Mouse (Mus musculus): Measurements from ENCODE around the gene Flrt1. TPM values are rescaled to one million over a fixed set of nuclear protein-coding genes. Genes with fewer than 3 reads are reported as not detected.
A peak's percentile ranks its signal among the peaks of the same experiment; 100 is the strongest.

Gene Flrt1
- polyA plus RNA-seq, 1 experiment from 2014 or later = 5.0 TPM

DNA sequence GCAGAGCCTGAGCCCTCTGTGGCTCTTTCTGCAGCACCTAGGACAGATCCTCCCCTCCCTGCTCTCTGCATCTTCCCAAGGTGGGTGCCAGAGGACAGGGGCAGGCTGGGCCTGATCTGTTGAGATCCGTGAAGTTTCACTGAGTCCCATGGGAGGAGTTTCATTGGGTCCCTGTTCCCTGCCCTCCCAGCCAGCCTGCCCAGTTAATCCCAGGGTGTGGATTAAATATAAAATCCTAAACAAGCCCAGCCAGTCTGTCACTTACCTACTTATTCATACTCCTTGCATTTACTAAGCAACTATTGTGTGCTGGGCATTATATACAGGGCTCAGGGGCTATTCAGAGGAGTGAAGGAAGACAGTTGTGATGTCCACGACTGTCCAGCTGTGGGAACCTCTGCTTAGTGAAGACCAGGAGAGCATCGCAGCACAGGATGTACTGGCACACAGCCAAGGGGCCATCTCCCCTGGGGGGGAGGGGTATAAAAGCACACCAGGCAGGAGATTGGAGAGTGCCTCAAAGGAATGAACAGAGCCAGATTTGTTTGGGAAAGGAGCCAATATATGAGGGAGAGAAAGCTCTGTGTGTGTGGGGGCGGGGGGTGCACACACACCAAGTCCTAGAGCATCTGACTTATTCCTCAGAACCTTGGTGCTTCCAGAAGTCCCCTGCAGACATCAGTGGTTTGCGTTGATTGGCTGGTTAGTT, 36.8 kb upstream of the Flrt1 start:
- no peaks in the 10 kb centered on the region for H3K9me3 ChIP-seq (replicated peaks)
- ATAC-seq (replicated peaks; ENCODE audit: low FRiP score) = no peak
- H3K36me3 ChIP-seq = no peaks in the 10 kb centered on the region
- no peak overlapping the region for H3K4me2 ChIP-seq
- peaks cover 64% of the 10 kb centered on the region for H3K4me1 ChIP-seq
- peaks cover 84% of the 10 kb centered on the region for H3K27me3 ChIP-seq
- 48% methylated on average over 5 of the region's 5 CpGs for WGBS
- H3K27ac ChIP-seq = no peak overlapping the region
- no peak overlapping the region for H3K9ac ChIP-seq
- no peak overlapping the region for H3K4me3 ChIP-seq (replicated peaks)

DNA sequence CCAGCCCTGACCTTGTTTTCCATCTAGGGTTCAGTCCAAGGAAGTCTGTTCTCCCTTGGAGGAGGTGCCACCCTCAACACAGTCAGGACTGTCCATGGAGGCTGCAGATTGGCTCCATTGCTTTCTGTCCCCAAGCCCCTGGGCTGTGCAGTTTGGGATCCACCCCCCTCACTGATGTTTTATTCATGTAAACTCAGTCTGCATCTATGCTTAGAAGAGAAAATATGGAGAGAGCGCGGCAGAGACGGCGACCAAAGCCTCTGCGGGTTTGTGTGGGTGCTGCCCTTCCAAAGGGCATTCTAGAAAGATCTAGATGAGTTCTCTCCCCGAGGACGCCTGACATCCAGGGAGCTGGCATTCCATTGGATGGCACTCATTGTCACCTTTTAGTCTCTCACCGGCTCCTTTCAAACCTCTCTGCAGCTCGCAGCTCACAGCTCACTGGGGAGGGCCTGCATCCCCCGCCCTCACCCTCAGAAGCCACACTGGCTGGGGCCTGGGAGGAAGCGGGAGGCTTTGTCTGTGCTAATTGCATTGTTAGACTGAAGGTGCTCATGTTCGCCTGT, 35.4 kb upstream of the Flrt1 start:
- H3K9ac ChIP-seq = no peak overlapping the region
- 65% methylated on average over 12 of the region's 12 CpGs for WGBS
- no peak for ATAC-seq (replicated peaks; ENCODE audit: low FRiP score)

DNA sequence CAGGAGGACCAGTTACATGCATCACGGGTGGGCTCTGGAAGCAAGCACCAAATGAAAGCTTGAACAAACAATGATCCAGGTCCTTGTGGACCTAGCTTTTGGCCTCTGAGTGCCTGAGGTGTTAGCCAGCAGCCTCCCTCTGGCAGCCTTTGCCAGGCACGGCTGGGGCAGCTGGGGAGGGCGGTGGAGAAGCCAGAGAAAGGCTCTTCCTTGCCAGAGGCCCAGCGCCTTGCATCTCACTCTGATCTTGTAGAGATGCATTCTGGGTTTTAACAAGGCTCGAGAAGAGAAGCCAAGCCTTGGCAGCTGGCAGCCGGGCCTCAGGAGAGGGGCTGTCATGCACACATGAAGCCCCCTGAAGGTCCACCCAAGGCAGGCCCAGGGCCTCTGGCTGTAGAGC, 34.8 kb upstream of the Flrt1 start:
- peaks cover 79% of the 10 kb centered on the region for H3K27me3 ChIP-seq
- no peak for ATAC-seq (replicated peaks; ENCODE audit: low FRiP score)
- H3K9me3 ChIP-seq (replicated peaks) = no peaks in the 10 kb centered on the region
- no peaks in the 10 kb centered on the region for H3K36me3 ChIP-seq
- no peak overlapping the region for H3K4me3 ChIP-seq (replicated peaks)
- WGBS = 73% methylated on average over 6 of the region's 6 CpGs
- H3K4me1 ChIP-seq = peaks cover 84% of the 10 kb centered on the region
- H3K27ac ChIP-seq = no peak overlapping the region
- H3K9ac ChIP-seq = no peak overlapping the region
- no peak overlapping the region for H3K4me2 ChIP-seq

More for the DNA sequence above, 35.4 kb upstream of the Flrt1 start:
- Histone ChIP-seq H3K4me3 (replicated peaks) (no peak overlapping the region), H3K27me3 (peaks cover 84% of the 10 kb centered on the region), H3K4me1 (peaks cover 79% of the 10 kb centered on the region), H3K9me3 (replicated peaks) (no peaks in the 10 kb centered on the region), H3K27ac (no peak overlapping the region), H3K4me2 (no peak overlapping the region), H3K36me3 (no peaks in the 10 kb centered on the region)

DNA sequence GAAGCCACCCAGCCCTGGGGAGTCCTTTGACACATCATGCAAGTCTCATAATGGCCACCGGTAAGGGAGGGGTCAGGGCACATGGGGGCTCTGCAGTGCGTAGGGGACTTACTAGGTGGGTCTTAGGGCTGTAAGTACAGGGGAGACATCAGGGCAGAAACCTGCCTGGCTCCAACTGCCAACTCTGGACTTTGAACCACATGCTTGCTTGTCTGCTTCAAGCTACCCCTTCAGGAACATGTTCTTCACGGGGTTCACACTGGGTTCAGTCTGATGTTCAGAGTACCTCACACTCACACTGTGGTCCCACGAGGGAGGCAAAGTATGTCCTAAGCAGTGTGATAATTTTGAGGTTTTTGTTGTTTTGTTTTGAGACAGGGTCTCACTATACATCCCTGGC, 33.8 kb upstream of the Flrt1 start:
- Histone ChIP-seq H3K36me3 (no peaks in the 10 kb centered on the region), H3K4me3 (replicated peaks) (no peak overlapping the region), H3K9ac (no peak overlapping the region), H3K9me3 (replicated peaks) (no peaks in the 10 kb centered on the region), H3K27ac (no peak overlapping the region), H3K4me1 (peaks cover 92% of the 10 kb centered on the region), H3K4me2 (no peak overlapping the region), H3K27me3 (peaks cover 77% of the 10 kb centered on the region)
- WGBS = 53% methylated on average over 4 of the region's 4 CpGs
- no peak for ATAC-seq (replicated peaks; ENCODE audit: low FRiP score)

DNA sequence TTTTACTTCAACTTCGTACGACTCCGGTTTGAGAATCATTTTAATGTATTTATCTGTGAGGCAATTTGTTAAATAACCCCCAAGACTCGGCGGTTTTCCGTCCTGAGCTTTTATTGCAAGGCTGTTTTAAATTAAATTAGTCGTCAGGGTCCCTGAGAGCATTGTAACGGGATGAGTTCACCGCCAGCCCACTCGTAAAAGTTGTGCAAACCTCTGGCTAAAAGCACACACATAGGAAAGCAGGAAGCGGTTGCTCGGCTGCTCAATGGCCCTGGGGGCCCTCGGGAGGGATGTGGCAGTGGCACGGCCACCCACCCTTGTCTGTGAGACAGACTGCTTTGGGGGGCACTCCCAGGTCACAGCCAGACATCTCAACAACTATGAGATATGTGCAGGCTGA, 32.8 kb upstream of the Flrt1 start:
- no peak overlapping the region for H3K4me2 ChIP-seq
- peaks cover 92% of the 10 kb centered on the region for H3K4me1 ChIP-seq
- 16% methylated on average over 14 of the region's 14 CpGs for WGBS
- 0 out of 2 replicates have a peak overlapping the region, but pooled peaks have one; percentile 94 for H3K27ac ChIP-seq
- H3K9me3 ChIP-seq (replicated peaks) = no peaks in the 10 kb centered on the region
- ATAC-seq (replicated peaks; ENCODE audit: low FRiP score) = no peak
- H3K4me3 ChIP-seq (replicated peaks) = no peak overlapping the region
- no peak overlapping the region for H3K9ac ChIP-seq
- H3K36me3 ChIP-seq = no peaks in the 10 kb centered on the region
- peaks cover 67% of the 10 kb centered on the region for H3K27me3 ChIP-seq

DNA sequence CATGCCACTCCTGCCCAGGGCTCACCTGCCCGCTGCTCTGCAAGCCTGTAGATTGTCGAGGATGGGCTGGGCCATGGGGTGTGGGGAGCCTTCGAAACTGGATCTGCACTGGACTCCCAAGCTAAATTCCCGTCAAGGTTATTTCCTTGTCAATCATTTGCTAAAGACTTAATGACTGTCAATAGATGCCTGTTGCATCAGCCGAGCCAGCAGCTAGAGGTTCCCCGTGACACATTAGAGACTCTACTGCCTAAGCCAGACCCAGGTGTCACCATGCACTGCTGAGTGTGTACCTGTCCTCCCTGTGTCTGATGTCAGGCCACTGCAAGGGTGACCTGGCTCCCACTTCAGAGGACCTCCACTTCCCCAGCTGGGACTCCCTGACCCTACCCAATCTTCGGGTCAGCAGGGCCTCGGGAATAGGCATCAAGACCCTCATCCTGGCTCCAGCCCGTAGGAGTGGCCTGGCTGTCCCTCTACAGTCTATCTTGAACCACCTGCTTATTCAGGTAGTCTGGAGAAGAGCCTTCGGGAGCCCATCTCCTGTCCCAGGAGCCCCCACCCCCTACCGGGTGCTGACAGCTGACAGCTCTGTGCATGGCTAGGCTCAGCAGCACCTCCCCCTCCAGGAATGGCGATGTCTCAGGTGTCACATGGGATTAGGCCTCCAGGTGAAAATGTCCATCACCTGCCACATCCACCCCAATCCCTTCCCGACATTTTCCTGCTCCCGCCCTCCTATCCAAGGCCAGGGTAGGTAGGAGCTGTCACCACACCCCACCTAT, 31.4 kb upstream of the Flrt1 start:
- peak; percentile 11; the same call in 1 of the 2 replicates for ATAC-seq (replicated peaks; ENCODE audit: low FRiP score)
- Histone ChIP-seq H3K4me3 (replicated peaks) (no peak overlapping the region), H3K36me3 (no peaks in the 10 kb centered on the region), H3K27ac (peak overlapping the region; percentile 94), H3K27me3 (peaks cover 70% of the 10 kb centered on the region), H3K4me1 (peaks cover 93% of the 10 kb centered on the region), H3K9me3 (replicated peaks) (no peaks in the 10 kb centered on the region), H3K9ac (0 out of 2 replicates have a peak overlapping the region, but pooled peaks have one; percentile 6), H3K4me2 (peak overlapping the region; percentile 32)
- 24% methylated on average over 14 of the region's 14 CpGs for WGBS

DNA sequence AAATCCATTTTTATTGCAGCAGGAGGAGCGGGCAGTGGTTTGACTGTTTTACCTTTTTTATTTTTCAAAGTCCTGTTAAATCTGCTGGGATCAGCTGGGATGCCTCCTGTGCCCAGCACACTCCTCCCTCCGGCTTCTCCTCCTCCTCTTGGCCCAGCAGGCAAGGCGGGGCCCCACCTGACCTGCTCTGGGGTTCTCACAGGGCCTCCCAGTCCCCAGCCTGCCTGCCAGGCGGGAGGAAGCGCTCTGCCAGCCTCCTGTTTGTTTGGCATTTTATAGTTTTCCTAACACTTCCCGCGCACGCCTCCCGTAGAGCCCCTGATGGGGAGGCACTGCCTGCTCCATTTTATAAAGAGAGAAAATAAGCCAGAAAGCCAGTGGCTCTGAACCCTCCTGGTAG, 30.5 kb upstream of the Flrt1 start:
- WGBS = 12% methylated on average over 9 of the region's 9 CpGs
- no peaks in the 10 kb centered on the region for H3K9me3 ChIP-seq (replicated peaks)
- H3K9ac ChIP-seq = peak overlapping the region; percentile 6; the same call in 1 of the 2 replicates
- H3K4me1 ChIP-seq = peaks cover 93% of the 10 kb centered on the region
- H3K27me3 ChIP-seq = peaks cover 70% of the 10 kb centered on the region
- peak overlapping the region; percentile 94 for H3K27ac ChIP-seq
- no peaks in the 10 kb centered on the region for H3K36me3 ChIP-seq
- H3K4me2 ChIP-seq = peak overlapping the region; percentile 32
- H3K4me3 ChIP-seq (replicated peaks) = 0 out of 2 replicates have a peak overlapping the region, but pooled peaks have one; percentile 0
- ATAC-seq (replicated peaks; ENCODE audit: low FRiP score) = peak; percentile 77

DNA sequence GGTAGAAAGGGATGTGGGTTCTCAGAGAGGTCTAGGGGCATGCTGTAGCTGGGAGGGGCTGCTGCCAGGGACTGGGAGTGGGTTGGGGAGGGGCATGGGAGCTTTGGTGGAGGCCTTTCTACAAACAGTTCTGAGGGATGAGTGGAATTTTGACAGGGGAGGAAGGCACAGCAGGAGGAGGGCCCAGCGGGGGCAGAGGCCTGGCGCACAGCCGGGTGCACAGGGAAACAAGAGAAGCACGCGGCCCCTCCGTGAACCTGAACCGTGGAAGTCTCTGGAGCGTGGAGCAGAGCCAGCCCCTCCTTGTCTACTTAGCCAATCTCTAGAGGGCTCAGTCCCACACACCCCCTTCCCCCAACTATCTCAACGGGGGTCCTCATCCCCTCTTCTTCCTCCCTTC, 30.0 kb upstream of the Flrt1 start:
- H3K9ac ChIP-seq = no peak overlapping the region
- WGBS = 6% methylated on average over 9 of the region's 9 CpGs
- H3K27ac ChIP-seq = peak overlapping the region; percentile 94
- H3K9me3 ChIP-seq (replicated peaks) = no peaks in the 10 kb centered on the region
- peaks cover 92% of the 10 kb centered on the region for H3K4me1 ChIP-seq
- peaks cover 70% of the 10 kb centered on the region for H3K27me3 ChIP-seq
- H3K4me2 ChIP-seq = peak overlapping the region; percentile 32
- peak; percentile 85 for ATAC-seq (replicated peaks; ENCODE audit: low FRiP score)
- H3K4me3 ChIP-seq (replicated peaks) = 0 out of 2 replicates have a peak overlapping the region, but pooled peaks have one; percentile 0
- no peaks in the 10 kb centered on the region for H3K36me3 ChIP-seq

DNA sequence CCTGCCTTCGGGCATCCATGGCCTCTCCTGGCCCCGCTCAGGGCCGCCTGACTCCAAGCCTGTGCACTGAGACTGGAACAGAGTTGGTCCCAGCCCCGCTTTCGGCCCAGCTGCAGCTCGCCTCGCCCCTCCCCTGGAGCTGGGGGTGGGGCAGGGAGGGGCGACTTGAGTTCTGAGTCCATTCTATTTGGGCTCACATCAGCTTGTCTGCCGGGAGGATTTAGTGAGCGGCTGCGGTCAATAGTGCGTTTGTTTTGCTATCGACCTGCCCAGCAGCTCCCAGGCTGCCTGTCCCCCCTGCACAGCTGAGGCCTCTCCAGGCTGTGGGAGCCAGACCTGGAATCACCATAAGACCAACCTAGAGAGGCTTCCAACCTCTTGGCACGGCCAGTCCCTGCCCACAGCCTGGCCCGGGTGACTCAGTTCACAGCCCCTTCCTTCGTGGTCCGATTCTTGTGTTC, 29.1 kb upstream of the Flrt1 start:
- Histone ChIP-seq H3K9ac (no peak overlapping the region), H3K4me2 (peak overlapping the region; percentile 32), H3K27me3 (peaks cover 74% of the 10 kb centered on the region), H3K4me3 (replicated peaks) (no peak overlapping the region), H3K9me3 (replicated peaks) (no peaks in the 10 kb centered on the region), H3K27ac (peak overlapping the region; percentile 94), H3K36me3 (no peaks in the 10 kb centered on the region), H3K4me1 (peaks cover 96% of the 10 kb centered on the region)
- ATAC-seq (replicated peaks; ENCODE audit: low FRiP score) = peak; percentile 31; the same call in 1 of the 2 replicates
- 8% methylated on average over 17 of the region's 17 CpGs for WGBS

DNA sequence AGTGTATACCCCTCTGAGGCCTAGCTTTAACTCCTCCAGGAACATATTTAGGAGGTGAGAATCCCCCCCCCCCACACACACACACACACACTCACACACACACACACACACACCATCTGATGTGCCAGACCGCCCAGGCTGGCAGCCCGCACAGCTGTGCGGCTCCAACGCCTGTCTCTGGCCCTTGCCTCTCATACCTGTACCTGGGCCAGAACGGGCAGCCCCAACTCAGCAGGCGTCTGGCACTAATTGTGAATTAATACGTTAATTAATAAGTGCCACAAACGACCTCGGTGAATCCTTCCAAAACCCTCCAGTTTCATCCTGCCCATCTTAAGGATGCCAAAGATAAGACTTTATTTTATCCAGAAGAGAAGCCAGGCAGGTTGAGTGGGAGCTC, 27.9 kb upstream of the Flrt1 start:
- Histone ChIP-seq H3K9me3 (replicated peaks) (no peaks in the 10 kb centered on the region), H3K9ac (no peak overlapping the region), H3K27ac (no peak overlapping the region), H3K4me1 (peaks cover 97% of the 10 kb centered on the region), H3K27me3 (peaks cover 74% of the 10 kb centered on the region), H3K4me2 (no peak overlapping the region), H3K4me3 (replicated peaks) (no peak overlapping the region), H3K36me3 (no peaks in the 10 kb centered on the region)
- ATAC-seq (replicated peaks; ENCODE audit: low FRiP score) = no peak
- 84% methylated on average over 9 of the region's 9 CpGs for WGBS

DNA sequence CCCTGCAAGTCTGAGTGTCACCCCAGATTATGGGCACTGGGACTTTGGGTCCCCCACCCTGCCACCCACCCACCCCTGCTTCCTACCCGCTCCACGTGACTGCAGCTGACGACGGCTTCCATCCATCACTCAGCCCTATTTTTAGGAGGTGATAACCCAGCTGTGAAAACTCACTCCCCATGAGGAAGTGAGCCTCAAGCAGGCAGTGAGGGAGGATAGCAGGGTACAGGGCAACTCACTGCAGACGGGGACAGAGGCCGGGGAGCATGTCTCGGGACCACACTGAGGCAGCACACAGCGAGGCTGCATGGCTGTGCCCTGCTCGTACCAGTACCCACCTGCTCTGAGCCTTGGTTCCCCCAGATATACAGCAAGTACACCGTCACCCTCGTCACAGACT, 24.8 kb upstream of the Flrt1 start:
- no peak overlapping the region for H3K4me3 ChIP-seq (replicated peaks)
- H3K4me2 ChIP-seq = no peak overlapping the region
- 40% methylated on average over 11 of the region's 11 CpGs for WGBS
- H3K27ac ChIP-seq = no peak overlapping the region
- peaks cover 64% of the 10 kb centered on the region for H3K27me3 ChIP-seq
- no peak for ATAC-seq (replicated peaks; ENCODE audit: low FRiP score)
- H3K36me3 ChIP-seq = no peaks in the 10 kb centered on the region
- H3K4me1 ChIP-seq = peaks cover 66% of the 10 kb centered on the region
- no peaks in the 10 kb centered on the region for H3K9me3 ChIP-seq (replicated peaks)
- no peak overlapping the region for H3K9ac ChIP-seq
